Mouse (Mus musculus) cerebellum, adult 11 months (tissue): ENCODE data around the gene Slc35a5.

Experiments
- DNase-seq: peaks from one replicate; pipeline ENCODE4 v3.0.0; 2022

The Slc35a5 gene

GRCm38 (mm10) chr16:45158522-45159388, at the start of gene Slc35a5, which contains the start of gene Atg3:
Gene Slc35a5 (minus strand): TSS chr16:45158706.
Gene Atg3 (plus strand): TSS chr16:45158785.
- peak; percentile 92 for DNase-seq

- DNase-seq: peak; percentile 12
Measured at GRCm38 (mm10) chr16:45204859-45205670, 46.6 kb upstream of the Slc35a5 start.

- no peak for DNase-seq
Measured at GRCm38 (mm10) chr16:45204438-45204837, 45.9 kb upstream of the Slc35a5 start.

GRCm38 (mm10) chr16:45201395-45201794, 42.9 kb upstream of the Slc35a5 start:
- DNase-seq: no peak

GRCm38 (mm10) chr16:45196816-45197215, 38.3 kb upstream of the Slc35a5 start:
- peak; percentile 49 for DNase-seq

GRCm38 (mm10) chr16:45192613-45193012, 34.1 kb upstream of the Slc35a5 start:
- peak; percentile 58 for DNase-seq

- DNase-seq: no peak
Measured at GRCm38 (mm10) chr16:45181824-45182223, 23.3 kb upstream of the Slc35a5 start.

- DNase-seq: no peak
Measured at GRCm38 (mm10) chr16:45178552-45178951, 20.0 kb upstream of the Slc35a5 start.

GRCm38 (mm10) chr16:45159389-45159716, 847 bp upstream of the Slc35a5 start:
- no peak for DNase-seq

GRCm38 (mm10) chr16:45158136-45158521, 377 bp downstream of the Slc35a5 start:
- DNase-seq: peak; percentile 75

- no peak for DNase-seq
Measured at GRCm38 (mm10) chr16:45154741-45155250, 3.7 kb downstream of the Slc35a5 start.

- no peak for DNase-seq
Measured at GRCm38 (mm10) chr16:45148488-45149082, 9.9 kb downstream of the Slc35a5 start.

- no peak for DNase-seq
Measured at GRCm38 (mm10) chr16:45145119-45145518, 13.4 kb downstream of the Slc35a5 start.

- no peak for DNase-seq
Measured at GRCm38 (mm10) chr16:45142565-45142964, 15.9 kb downstream of the Slc35a5 start.

- no peak for DNase-seq
Measured at GRCm38 (mm10) chr16:45141711-45142110, 16.8 kb downstream of the Slc35a5 start.

- no peak for DNase-seq
Measured at GRCm38 (mm10) chr16:45127936-45128710, 30.4 kb downstream of the Slc35a5 start.

GRCm38 (mm10) chr16:45124230-45125203, 34.0 kb downstream of the Slc35a5 start:
- no peak for DNase-seq

- DNase-seq: no peak
Measured at GRCm38 (mm10) chr16:45122571-45122970, 35.9 kb downstream of the Slc35a5 start.

- peak; percentile 63 for DNase-seq
Measured at GRCm38 (mm10) chr16:45120844-45121425, 37.6 kb downstream of the Slc35a5 start.

- DNase-seq: no peak
Measured at GRCm38 (mm10) chr16:45118760-45119159, 39.7 kb downstream of the Slc35a5 start.

GRCm38 (mm10) chr16:45117200-45117599, 41.3 kb downstream of the Slc35a5 start:
- no peak for DNase-seq
